Mouse (Mus musculus) spleen, postnatal 4 days (tissue): ENCODE measurements around the gene Mus81.
A peak's percentile ranks its signal among the peaks of the same experiment; 100 is the strongest.

Source experiments
- DNase-seq, 2 experiments: peaks; one replicate each; pipeline ENCODE4 v3.0.0; 2022; ENCODE audit warnings: low spot score in 2 of 2

Gene Mus81

GRCm38 (mm10) chr19:5445747-5446146 is 42.5 kb downstream of the Mus81 start:
- no peak for DNase-seq

GRCm38 (mm10) chr19:5444954-5445353 is 43.2 kb downstream of the Mus81 start:
- no peak for DNase-seq

- no peak for DNase-seq
Observed at GRCm38 (mm10) chr19:5444371-5444908, 43.8 kb downstream of the Mus81 start.

DNA sequence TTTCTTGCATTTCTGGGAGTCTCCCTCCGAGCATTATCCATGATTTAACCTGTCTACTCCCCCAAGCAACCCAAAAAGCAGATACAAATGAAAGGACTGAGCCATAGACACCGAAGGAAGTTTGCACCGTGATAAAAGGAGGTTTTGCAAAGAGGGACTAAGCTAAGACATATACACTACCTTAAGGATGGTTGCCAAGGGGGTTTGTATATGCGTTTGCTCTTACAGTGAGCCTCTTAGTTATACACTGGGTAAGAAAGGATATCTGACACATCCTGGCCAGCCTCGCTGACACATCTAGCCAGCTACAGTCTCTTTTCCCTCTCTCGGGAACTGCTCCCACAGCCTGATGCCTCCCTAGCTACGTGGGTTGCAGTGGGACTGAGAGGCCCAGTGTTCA is 54.3 kb downstream of the Mus81 start:
- DNase-seq, result no peak

DNA sequence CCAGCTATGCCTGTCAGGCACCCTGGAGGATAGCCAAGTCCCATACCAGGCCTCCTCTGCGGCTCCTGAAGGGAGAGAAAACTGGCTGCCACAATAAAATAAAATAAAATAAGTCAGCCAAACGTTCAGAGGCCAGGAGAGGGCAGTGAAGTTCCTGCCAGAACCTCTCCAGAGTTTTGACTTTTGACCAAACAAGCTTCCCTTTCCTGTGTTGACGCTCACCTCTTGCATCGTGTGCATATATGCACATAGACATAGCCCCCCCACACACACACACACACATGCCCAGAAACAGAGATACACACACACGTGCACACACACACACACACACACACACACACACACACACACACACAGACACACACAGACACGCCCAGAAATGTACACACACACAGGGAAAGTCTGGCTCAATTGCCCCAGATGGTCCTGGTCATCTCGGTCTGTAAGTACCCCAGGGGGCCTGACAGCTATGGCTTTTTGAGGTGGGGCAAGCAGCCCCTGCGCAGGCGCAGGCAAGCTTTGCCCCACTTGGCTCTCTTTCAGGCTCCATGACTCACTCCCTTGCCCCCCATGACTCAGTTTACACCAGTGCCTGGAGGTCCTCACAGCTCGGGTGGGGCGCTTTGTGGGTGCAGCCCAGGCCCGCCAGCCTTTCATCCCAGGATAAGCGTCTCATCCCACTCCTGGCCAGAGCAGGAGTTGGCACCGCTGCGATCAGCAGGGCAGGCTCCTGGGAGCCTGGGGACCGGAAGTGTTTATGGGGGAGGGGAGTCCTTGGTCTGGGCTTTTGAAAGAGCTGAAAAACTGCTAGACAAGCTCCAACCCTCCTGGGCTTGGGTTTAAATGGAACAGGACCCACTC is 55.0 kb downstream of the Mus81 start:
- DNase-seq, result peak in 1 of 2 experiments; percentile 70
